Mouse (Mus musculus) spleen, postnatal 14 days (tissue): ENCODE measurements around the gene Oser1.
"Not testable (repeated sequence)": the region's sequence is repeated elsewhere in the genome, so short reads cannot be mapped to it uniquely, and the experiment has no call there.

Source experiments
- DNase-seq, 2 experiments: peaks; one replicate each; pipeline ENCODE4 v3.0.0; 2021 to 2022; ENCODE audit warnings: low spot score in 2 of 2

The Oser1 gene

DNA sequence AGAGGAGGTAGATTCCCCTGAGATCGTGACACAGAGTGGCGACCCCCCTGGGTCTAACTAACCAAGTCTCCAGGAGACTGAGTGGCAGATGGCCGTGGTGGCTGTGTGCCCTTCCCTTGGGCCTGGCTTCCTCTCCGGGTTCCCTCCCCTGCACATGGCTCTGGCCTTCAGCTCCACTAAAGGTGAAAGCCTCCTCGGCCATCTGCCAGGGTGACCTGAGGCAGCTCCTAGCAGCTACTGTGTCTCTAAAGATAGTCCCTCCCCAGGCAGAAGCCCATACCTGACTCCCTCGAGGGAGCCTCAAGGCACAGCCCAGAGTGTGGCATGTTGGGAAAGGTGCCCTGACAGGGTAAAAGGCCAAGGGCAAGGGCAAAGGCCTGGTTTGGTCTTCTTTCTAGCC, 19.0 kb upstream of the Oser1 start:
- no peak for DNase-seq

GRCm38 (mm10) chr2:163439488-163439887, 15.0 kb upstream of the Oser1 start:
- DNase-seq, result no peak

- no peak for DNase-seq
These were observed 14.3 kb upstream of the Oser1 start for GRCm38 (mm10) chr2:163438619-163439451.

DNA sequence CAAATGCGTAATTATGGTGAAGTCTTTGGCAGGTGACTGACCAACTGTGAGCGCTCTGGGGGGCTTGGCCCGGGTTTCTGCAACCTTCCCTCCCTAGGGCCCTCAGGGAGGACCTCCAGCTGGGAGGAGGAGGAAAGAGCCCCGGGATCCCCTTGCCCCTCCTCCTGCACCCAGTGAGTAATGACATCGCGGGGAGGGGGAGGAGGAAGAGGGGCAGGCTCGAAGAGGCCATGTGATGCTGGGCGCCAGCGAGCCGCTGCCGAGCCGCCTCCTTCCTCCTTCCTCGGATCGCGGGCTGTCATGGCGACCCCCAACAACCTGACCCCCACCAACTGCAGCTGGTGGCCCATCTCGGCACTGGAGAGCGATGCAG, 13.7 kb upstream of the Oser1 start, which contains the start of gene Gdap1l1:
Gdap1l1 (plus strand) TSS at position 231 of the 373 bp plus-strand sequence.
- no peak for DNase-seq

DNA sequence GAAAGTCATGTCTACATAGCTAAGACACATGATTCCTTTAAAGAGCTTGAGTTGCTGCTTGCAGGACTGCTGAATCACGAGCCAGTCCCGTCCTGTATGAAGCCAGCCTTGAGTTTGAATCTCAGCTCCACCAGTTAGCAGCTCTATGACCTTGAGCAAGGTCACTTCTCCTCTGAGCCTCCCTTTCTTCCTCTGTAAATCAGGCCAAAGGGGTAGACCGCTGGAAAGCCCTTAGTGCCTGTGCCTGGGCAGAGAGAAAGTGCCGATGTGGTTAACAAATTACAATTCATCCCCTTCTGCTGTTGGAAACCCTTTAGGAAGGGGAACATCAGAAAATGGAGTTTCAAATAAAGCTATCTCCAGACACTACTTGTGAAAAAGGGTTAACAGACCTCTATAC, 13.3 kb upstream of the Oser1 start:
- no peak for DNase-seq

- no peak for DNase-seq
These were observed 9.5 kb upstream of the Oser1 start for GRCm38 (mm10) chr2:163433971-163434370.

- no peak for DNase-seq
These were observed 6.8 kb upstream of the Oser1 start for GRCm38 (mm10) chr2:163431289-163431688.

DNA sequence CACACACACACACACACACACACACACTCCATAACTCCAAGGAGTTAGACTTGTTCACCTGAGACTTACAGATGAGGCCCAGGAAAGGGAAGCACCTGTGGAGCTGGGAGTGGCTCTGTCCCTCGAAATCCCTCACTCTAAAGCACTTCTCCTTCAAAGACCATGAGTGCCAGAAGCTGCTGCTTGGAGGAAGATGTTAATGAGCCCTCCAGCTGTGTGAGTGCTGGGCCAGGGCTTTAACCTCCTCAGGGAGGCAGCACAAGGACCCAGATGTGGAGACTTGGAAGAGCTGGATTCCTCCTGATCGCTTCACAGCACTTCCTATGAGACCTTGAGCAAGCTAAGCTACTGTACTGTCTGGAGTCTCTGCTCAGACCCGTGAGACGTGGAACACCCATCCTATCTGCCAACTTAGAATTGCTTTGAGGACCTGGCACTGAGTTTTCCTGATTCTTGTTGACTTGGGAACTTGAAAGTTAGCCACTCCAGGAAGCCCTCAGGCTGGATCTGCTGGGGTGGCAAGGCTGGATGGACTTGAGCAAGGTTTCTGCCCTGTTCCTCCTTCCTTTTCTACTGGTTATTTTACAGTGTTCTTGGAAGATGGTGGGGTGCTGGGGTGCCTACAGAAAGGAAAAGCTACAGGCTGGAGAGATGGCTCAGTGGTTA, 4.0 kb upstream of the Oser1 start:
- DNase-seq, result no peak

GRCm38 (mm10) chr2:163422895-163423660, 1.4 kb downstream of the Oser1 start:
- no peak for DNase-seq

DNA sequence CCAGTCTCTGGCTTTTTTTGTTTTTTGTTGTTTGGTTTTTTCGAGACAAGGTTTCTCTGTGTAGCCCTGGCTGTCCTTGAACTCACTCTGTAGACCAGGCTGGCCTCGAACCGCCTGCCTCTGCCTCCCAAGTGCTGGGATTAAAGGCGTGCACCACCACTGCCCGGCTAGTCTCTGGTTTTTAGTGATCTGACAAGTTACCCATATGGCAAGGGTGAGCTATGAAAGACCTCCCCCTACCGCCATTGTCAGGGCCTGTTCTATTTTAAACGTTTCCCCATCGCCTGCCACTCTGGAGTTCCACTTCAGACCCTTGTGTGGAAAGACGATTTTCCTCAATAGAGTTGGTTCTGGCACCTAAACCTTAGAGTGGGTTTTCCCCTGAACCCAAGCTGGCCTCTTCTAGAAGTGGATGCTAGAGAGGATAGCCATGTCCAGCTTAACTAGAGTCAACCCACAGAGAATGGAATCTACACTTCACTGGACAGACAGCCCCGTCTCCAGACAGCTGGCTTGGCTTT, 4.1 kb downstream of the Oser1 start:
- DNase-seq, result no peak

GRCm38 (mm10) chr2:163419346-163420045, 5.0 kb downstream of the Oser1 start:
- peak; percentile 98 for DNase-seq

- no peak for DNase-seq
These were observed 5.6 kb downstream of the Oser1 start for GRCm38 (mm10) chr2:163418841-163419345.

- no peak for DNase-seq
These were observed 6.7 kb downstream of the Oser1 start for GRCm38 (mm10) chr2:163417830-163418229.

GRCm38 (mm10) chr2:163417026-163417425, 7.5 kb downstream of the Oser1 start:
- DNase-seq, result no peak

DNA sequence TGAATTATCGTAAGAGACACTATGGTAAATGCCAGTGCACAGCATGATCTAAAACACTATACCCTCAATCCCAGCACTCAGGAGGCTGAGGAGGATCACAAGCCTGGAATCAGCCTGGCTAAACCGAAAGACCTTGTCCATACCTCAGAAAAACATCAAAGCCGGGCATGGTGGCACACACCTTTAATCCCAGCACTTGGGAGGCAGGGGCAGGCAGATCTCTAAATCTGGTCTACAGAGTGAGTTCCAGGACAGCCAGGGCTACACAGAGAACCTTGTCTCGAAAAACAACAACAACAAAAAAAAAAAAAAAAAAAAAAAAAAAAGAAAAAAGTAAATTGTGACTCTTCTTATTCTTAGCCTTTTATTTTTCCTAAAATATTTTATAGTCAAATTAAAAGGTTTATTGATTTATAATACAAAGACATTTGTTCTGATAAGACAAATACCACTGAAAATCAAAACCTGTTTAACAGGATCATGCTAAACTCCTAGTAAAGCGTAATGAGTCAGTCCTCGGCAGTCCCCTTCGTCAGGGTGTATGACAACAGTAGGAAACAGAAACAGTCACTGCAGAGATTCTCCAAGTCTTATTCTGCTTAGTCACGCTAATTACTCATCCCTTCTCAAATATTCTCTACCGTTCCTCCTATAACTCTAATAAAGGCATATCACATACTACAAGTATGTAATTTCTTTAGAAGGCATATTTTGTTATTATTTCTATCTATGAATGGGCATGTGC, 11.5 kb downstream of the Oser1 start:
- DNase-seq, result no peak

- DNase-seq, result no peak
These were observed 12.1 kb downstream of the Oser1 start for GRCm38 (mm10) chr2:163412419-163412818.

DNA sequence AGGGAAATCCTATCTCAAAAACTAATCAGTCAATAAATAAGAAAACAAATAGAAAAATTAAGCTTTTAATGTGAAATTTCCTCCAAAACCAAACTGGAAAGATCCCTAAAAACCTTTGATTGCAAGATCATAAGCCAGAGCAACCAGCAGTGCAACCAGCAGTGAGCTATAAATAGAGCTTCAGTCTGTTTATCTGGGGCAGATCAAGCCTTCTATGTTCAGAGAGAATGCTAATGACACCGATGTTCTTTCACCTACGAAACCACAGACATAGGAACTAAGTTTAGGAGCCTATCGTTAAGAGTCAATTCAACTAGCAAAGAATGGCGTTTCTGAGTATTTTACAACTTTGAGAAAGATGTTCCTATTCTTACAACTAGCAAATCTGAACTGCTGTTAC, 12.7 kb downstream of the Oser1 start:
- DNase-seq, result no peak

- DNase-seq, result not testable (repeated sequence)
These were observed 13.2 kb downstream of the Oser1 start for GRCm38 (mm10) chr2:163411344-163411743.

DNA sequence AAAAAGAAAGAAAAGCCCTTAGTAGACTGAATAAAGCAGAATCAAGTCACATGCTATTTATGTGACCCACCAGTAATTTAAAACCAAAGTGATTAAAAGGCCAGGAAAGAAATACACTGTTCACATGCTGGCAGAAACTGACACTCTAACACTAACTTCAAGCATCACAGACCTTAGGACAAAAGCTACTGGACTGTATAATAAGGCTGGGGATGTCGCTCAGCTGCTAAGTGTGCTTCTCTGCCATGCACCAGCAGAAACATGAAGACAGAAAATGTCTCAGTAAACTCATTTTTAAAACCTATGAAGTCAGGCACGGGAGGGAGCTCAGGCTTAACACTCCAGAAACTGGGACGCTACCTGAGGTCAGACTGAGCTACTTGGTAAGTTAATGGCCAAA, 14.3 kb downstream of the Oser1 start:
- DNase-seq, result no peak

GRCm38 (mm10) chr2:163404037-163404815, 20.3 kb downstream of the Oser1 start:
- DNase-seq, result no peak
